In genomic region chr19:36349487-36349955, GRCm38 (mm10) we compare ENCODE assay signal across 8 mouse cellular contexts. TPM values are rescaled to one million over a fixed set of nuclear protein-coding genes. Genes with fewer than 3 reads are reported as not detected.
DNase-seq lines count a peak whose midpoint lies in the region; ATAC-seq and TF ChIP-seq lines count a peak whose summit lies in the region.

No protein-coding gene starts in this region.

- H3K9ac ChIP-seq in hindbrain, postnatal 0 days (replicated peaks; ENCODE audit: low read length), result peak overlapping the region; percentile 44
- peak overlapping the region; percentile 56; the same call in 1 of the 2 replicates for H3K9ac ChIP-seq in midbrain, embryonic 14.5 days (replicated peaks; ENCODE audit: low read length)

- no peaks in the 10 kb centered on the region for H3K4me1 ChIP-seq in hindbrain, postnatal 0 days (ENCODE audit: insufficient read depth, low read length)
- peaks cover 5% of the 10 kb centered on the region; the same call in 1 of the 2 replicates for H3K4me1 ChIP-seq in midbrain, embryonic 14.5 days (ENCODE audit: control insufficient read depth, insufficient read depth, low read length)

- H3K9me3 ChIP-seq in hindbrain, postnatal 0 days (ENCODE audit: low read length), result no peaks in the 10 kb centered on the region
- H3K9me3 ChIP-seq in midbrain, embryonic 14.5 days (ENCODE audit: control insufficient read depth, low read length), result no peaks in the 10 kb centered on the region

- H3K36me3 ChIP-seq in hindbrain, postnatal 0 days (ENCODE audit: insufficient read depth, low read length), result no peaks in the 10 kb centered on the region
- H3K36me3 ChIP-seq in midbrain, embryonic 14.5 days (ENCODE audit: control insufficient read depth, insufficient read depth, low read length), result no peaks in the 10 kb centered on the region

- peak; percentile 46 for DNase-seq in kidney, adult 11 months
- no peak for DNase-seq in kidney, postnatal 14 days
- peak; percentile 73 for DNase-seq in brain, embryonic 14.5 days (ENCODE audit: low read depth)
- peak; percentile 5 for DNase-seq in hindbrain, postnatal 0 days (ENCODE audit: low spot score)
- DNase-seq in midbrain, embryonic 14.5 days, result peak; percentile 24
- DNase-seq in right cerebral cortex, postnatal 36 days (ENCODE audit: low spot score in 2 of 2), result no peak
- DNase-seq in spleen, adult 12 weeks (ENCODE audit: low spot score), result no peak
- no peak for DNase-seq in urinary bladder, postnatal 14 days (ENCODE audit: low spot score)

- H3K27me3 ChIP-seq in hindbrain, postnatal 0 days (ENCODE audit: insufficient read depth, low read length), result no peaks in the 10 kb centered on the region
- H3K27me3 ChIP-seq in midbrain, embryonic 14.5 days (ENCODE audit: control insufficient read depth, insufficient read depth, low read length), result peaks cover 22% of the 10 kb centered on the region; the same call in 1 of the 2 replicates

- peak overlapping the region; percentile 100 for H3K4me2 ChIP-seq in hindbrain, postnatal 0 days (ENCODE audit: low read depth, low read length)
- peak overlapping the region; percentile 98 for H3K4me2 ChIP-seq in midbrain, embryonic 14.5 days (ENCODE audit: low read length)

- no peak overlapping the region for H3K27ac ChIP-seq in hindbrain, postnatal 0 days
- H3K27ac ChIP-seq in midbrain, embryonic 14.5 days (replicated peaks; ENCODE audit: low read depth, low read length), result no peak overlapping the region

- 4% methylated on average over 13 of the region's 15 CpGs for WGBS in hindbrain, postnatal 0 days
- WGBS in midbrain, embryonic 14.5 days, result 3% methylated on average over 15 of the region's 15 CpGs

- H3K4me3 ChIP-seq in hindbrain, postnatal 0 days (ENCODE audit: low read length), result peak overlapping the region; percentile 82
- peak overlapping the region; percentile 74 for H3K4me3 ChIP-seq in midbrain, embryonic 14.5 days (replicated peaks; ENCODE audit: low read depth, low read length)

- no peak for TF ChIP-seq POLR2A in brain, embryonic 14.5 days (IDR thresholded peaks at IDR 0.05; ENCODE audit: borderline replicate concordance, extremely low read depth, insufficient read depth, insufficient read length, poor library complexity, severe bottlenecking)

- peak; percentile 19; the same call in 1 of the 2 replicates for ATAC-seq in hindbrain, postnatal 0 days
- no peak for ATAC-seq in midbrain, embryonic 14.5 days (ENCODE audit: low FRiP score, low TSS enrichment)

- no peak for TF ChIP-seq CTCF in brain, embryonic 14.5 days (IDR thresholded peaks at IDR 0.05; ENCODE audit: borderline replicate concordance, extremely low read depth, insufficient read depth, insufficient read length)
- no peak for TF ChIP-seq CTCF in hindbrain, postnatal 0 days (IDR thresholded peaks at IDR 0.05; ENCODE audit: low read depth)

RNA-seq across cellular contexts. Expression of gene Pcgf5, which starts 1.4 kb away (rescaled TPM):
- polyA plus RNA-seq in brain, embryonic 14.5 days (2012; rRNA removed), result 5.4 and 6.0 TPM in 2 replicates
- 2.9 and 8.5 TPM in 2 replicates for total RNA-seq in hindbrain, postnatal 0 days (2014; rRNA removed)
- 7.6 and 7.7 TPM in 2 replicates for polyA plus RNA-seq in hindbrain, postnatal 0 days (2015; fragmentation: Nextera tagmentation; extraction: Ambion mirVana)
- polyA plus RNA-seq in midbrain, embryonic 14.5 days (2014; fragmentation: Nextera tagmentation; extraction: Ambion mirVana), result 7.7 and 7.8 TPM in 2 replicates

Comparison
In these comparisons a context has a peak if more than half of its experiments do, and no peak if none do; other contexts are left out.
1. DNase-seq: peak in kidney, adult 11 months (single experiment), brain, embryonic 14.5 days (single experiment), hindbrain, postnatal 0 days (single experiment) and midbrain, embryonic 14.5 days (single experiment); none in kidney, postnatal 14 days (single experiment), right cerebral cortex, postnatal 36 days (0 of 2), spleen, adult 12 weeks (single experiment) and urinary bladder, postnatal 14 days (single experiment).